Mouse (Mus musculus): Measurements from ENCODE around the gene Mcidas. TPM values are rescaled to one million over a fixed set of nuclear protein-coding genes. Genes with fewer than 3 reads are reported as not detected.
A peak's percentile ranks its signal among the peaks of the same experiment; 100 is the strongest.

Gene Mcidas
- polyA plus RNA-seq, 1 experiment: 0.07 TPM

DNA sequence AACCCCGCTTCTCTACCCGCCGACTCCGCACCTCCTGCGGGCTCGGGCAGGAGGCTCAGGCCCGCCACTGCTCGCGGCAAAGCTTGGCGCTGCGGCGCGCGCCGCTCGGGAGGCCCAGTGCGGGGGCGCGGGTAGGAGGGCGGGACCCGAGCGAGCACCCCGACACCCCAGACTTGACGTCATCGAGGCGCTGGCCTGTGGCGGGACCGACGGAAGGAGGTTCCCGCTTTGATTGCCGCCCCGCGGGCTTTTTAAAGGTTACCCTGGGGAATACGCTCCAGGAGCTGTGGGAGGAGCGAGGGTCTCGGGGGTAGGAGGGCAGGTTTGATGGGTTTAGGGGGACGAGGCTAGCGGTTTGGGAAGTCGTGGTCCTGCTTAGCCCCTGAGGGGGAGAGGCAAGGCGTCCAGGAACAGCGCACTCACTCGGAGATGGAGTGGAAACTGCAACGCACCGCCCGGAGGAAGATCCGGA is 41.3 kb downstream of the Mcidas start, which contains the start of gene Cdc20b:
Gene Cdc20b, plus strand, starts transcription at position 162 of the 472 bp plus-strand sequence.
- Histone ChIP-seq H3K27me3 (ENCODE audit: control insufficient read depth, insufficient read depth, low read length) (no peaks in the 10 kb centered on the region; the same call in 1 of the 2 replicates), H3K4me3 (replicated peaks; ENCODE audit: insufficient read depth, low read depth, low read length) (peak within 1 kb of the TSS; percentile 54), H3K4me1 (ENCODE audit: control insufficient read depth, insufficient read depth, low read length) (no peaks in the 10 kb centered on the region; the same call in 1 of the 2 replicates), H3K27ac (ENCODE audit: insufficient read depth, low read length) (no peak within 1 kb of the TSS)
- DNase-seq: peak; percentile 51 to 55
- TF ChIP-seq POLR2A (IDR thresholded peaks at IDR 0.05; ENCODE audit: borderline replicate concordance, insufficient read depth, low read length) (no peak), CTCF (IDR thresholded peaks at IDR 0.05; ENCODE audit: borderline replicate concordance, insufficient read depth, low read depth, low read length) (no peak)
- under 1% methylated on average over 46 of the region's 46 CpGs for WGBS

DNA sequence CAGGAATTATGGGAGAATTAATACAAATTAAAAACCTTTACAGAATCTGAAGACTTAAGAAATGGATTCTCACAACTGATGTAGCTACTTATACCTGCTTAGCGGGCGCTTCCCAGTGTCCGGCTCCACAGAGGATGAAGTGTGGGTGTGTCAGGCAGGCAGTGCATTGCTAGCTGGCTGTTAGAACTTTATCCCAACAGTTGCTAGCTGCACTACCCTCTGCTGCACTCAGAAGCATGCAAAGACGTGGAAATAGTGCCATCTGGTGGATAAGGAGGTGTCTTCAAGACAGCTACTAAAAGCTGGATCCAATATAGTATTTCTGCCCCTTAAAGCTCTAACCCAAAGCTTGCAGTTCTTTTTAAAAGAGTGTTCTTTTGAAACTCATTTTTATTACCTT is 42.2 kb downstream of the Mcidas start:
- no peak for TF ChIP-seq POLR2A (IDR thresholded peaks at IDR 0.05; ENCODE audit: borderline replicate concordance, insufficient read depth, low read length)
- TF ChIP-seq CTCF (IDR thresholded peaks at IDR 0.05; ENCODE audit: borderline replicate concordance, insufficient read depth, low read depth, low read length): peak; percentile 75
- WGBS: under 1% methylated on average over 4 of the region's 4 CpGs
- Histone ChIP-seq H3K4me3 (replicated peaks; ENCODE audit: insufficient read depth, low read depth, low read length) (no peak overlapping the region), H3K4me1 (ENCODE audit: control insufficient read depth, insufficient read depth, low read length) (no peaks in the 10 kb centered on the region; the same call in 1 of the 2 replicates), H3K27ac (ENCODE audit: insufficient read depth, low read length) (no peak overlapping the region), H3K27me3 (ENCODE audit: control insufficient read depth, insufficient read depth, low read length) (no peaks in the 10 kb centered on the region; the same call in 1 of the 2 replicates)
- DNase-seq: peak; percentile 63 to 81

DNA sequence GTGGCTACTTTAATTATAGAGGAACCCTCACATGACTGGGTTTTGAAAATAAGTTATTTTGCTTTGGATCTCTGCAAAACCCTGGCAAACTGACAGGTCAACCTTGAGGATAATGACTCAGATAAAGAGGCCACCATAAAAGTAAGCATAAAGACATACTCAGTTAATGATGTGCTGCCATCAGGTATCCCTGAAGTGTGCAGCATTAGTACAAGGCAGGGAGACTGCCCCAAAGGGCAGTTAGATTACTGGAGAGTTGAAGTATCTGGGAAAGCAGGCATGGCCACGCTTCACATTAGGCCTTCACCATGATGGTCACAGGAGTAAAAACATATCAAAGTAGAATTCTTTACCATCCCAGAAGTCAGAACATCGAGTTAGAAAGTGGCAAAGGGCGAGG is 51.2 kb downstream of the Mcidas start:
- TF ChIP-seq POLR2A (IDR thresholded peaks at IDR 0.05; ENCODE audit: borderline replicate concordance, insufficient read depth, low read length): no peak
- TF ChIP-seq CTCF (IDR thresholded peaks at IDR 0.05; ENCODE audit: borderline replicate concordance, insufficient read depth, low read depth, low read length): no peak
- Histone ChIP-seq H3K4me1 (ENCODE audit: control insufficient read depth, insufficient read depth, low read length) (no peaks in the 10 kb centered on the region), H3K27me3 (ENCODE audit: control insufficient read depth, insufficient read depth, low read length) (no peaks in the 10 kb centered on the region), H3K4me3 (replicated peaks; ENCODE audit: insufficient read depth, low read depth, low read length) (no peak overlapping the region), H3K27ac (ENCODE audit: insufficient read depth, low read length) (no peak overlapping the region)
- WGBS: 73% methylated on average over 3 of the region's 3 CpGs
- no peak for DNase-seq

DNA sequence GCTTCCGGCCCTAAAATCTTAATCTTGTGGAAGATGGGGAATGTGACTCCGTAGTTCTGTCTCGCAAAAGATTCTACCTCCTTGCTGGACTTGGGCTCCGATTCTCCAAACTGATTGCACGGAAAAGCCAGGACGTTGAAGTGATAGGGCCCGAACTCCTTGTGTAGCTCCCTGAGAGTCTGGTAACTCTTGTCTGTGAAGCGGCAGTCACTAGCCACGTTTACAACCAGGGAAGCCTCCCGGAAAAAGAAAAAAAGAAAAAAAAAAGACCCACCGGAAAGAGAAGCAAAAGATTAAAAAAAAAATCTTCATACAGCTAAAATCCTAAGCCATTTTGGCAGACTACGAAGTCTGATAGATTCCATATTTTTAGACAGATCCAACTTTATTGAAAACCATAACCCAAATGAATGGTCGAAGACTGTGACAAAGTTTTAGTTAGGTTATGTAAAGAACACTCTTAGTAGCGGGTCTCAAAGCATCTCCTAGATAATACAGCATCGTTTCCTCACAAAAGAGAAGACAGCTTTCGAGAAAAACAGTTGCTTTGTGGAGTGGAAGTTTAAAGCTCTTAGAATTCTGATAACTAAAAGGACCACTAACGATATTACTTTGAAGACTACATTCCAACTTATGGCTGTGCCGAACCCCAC is 51.9 kb downstream of the Mcidas start:
- H3K4me3 ChIP-seq (replicated peaks; ENCODE audit: insufficient read depth, low read depth, low read length): no peak overlapping the region
- TF ChIP-seq CTCF (IDR thresholded peaks at IDR 0.05; ENCODE audit: borderline replicate concordance, insufficient read depth, low read depth, low read length) (no peak), POLR2A (IDR thresholded peaks at IDR 0.05; ENCODE audit: borderline replicate concordance, insufficient read depth, low read length) (no peak)
- H3K27me3 ChIP-seq (ENCODE audit: control insufficient read depth, insufficient read depth, low read length): no peaks in the 10 kb centered on the region
- H3K4me1 ChIP-seq (ENCODE audit: control insufficient read depth, insufficient read depth, low read length): no peaks in the 10 kb centered on the region
- DNase-seq: no peak
- 39% methylated on average over 18 of the region's 18 CpGs for WGBS
- H3K27ac ChIP-seq (ENCODE audit: insufficient read depth, low read length): no peak overlapping the region

DNA sequence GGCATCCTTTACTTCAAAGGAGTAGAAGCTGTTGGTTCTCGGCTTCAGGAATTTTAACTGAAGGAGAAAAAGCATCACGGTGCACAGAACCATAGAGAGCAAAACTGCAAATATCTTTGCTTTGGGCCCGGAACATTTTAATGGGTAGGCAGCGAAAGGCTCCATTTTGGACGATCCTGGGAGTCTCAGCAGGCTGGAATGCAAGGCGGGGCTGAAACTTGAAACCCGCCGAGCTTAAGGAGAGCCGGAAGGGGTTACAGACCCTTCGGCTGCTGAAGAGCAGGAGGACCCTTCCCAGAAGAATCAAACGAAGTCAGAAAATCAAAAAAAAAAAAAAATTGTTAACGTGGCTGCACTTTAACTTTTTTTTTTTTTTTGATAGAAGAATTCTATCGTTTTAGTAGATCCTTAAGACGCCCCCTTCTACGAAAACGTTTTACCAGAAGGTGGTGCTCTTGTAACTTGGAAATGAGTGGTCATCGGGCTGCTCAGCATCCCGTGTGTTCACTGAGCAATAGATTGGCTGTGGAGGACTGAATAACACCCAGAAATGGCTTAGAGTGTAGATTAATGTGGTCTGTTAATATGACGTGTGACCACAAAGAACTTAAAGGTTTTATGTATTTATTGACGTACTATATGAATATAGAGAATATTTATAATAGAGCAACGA is 52.7 kb downstream of the Mcidas start, which contains the start of gene Gpx8:
Gene Gpx8, minus strand, starts transcription at position 200 of the 673 bp plus-strand sequence.
- peak within 1 kb of the TSS; percentile 55 for H3K4me3 ChIP-seq (replicated peaks; ENCODE audit: insufficient read depth, low read depth, low read length)
- no peaks in the 10 kb centered on the region for H3K27me3 ChIP-seq (ENCODE audit: control insufficient read depth, insufficient read depth, low read length)
- no peak for TF ChIP-seq CTCF (IDR thresholded peaks at IDR 0.05; ENCODE audit: borderline replicate concordance, insufficient read depth, low read depth, low read length)
- TF ChIP-seq POLR2A (IDR thresholded peaks at IDR 0.05; ENCODE audit: borderline replicate concordance, insufficient read depth, low read length): no peak
- WGBS: 3% methylated on average over 21 of the region's 21 CpGs
- peak in 1 of 2 experiments; percentile 28 for DNase-seq
- H3K27ac ChIP-seq (ENCODE audit: insufficient read depth, low read length): no peak within 1 kb of the TSS
- H3K4me1 ChIP-seq (ENCODE audit: control insufficient read depth, insufficient read depth, low read length): no peaks in the 10 kb centered on the region

DNA sequence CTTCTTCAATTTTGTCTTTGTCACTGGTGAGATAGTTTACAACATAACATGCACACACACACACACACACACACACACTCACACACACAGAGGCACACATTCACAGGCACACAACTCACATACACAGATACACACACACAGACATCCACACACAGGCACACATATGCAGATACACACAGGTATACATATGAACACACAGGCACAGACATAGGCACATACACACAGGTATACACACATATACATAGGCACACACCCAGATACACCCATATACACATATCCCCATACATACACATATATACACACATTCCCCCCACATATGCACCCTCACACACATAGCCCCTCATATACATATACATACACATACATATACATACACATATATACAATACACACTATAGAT is 53.4 kb downstream of the Mcidas start:
- TF ChIP-seq CTCF (IDR thresholded peaks at IDR 0.05; ENCODE audit: borderline replicate concordance, insufficient read depth, low read depth, low read length): no peak
- TF ChIP-seq POLR2A (IDR thresholded peaks at IDR 0.05; ENCODE audit: borderline replicate concordance, insufficient read depth, low read length): no peak
- Histone ChIP-seq H3K4me3 (replicated peaks; ENCODE audit: insufficient read depth, low read depth, low read length) (no peak overlapping the region), H3K27ac (ENCODE audit: insufficient read depth, low read length) (no peak overlapping the region), H3K4me1 (ENCODE audit: control insufficient read depth, insufficient read depth, low read length) (no peaks in the 10 kb centered on the region), H3K27me3 (ENCODE audit: control insufficient read depth, insufficient read depth, low read length) (no peaks in the 10 kb centered on the region)
- no peak for DNase-seq

DNA sequence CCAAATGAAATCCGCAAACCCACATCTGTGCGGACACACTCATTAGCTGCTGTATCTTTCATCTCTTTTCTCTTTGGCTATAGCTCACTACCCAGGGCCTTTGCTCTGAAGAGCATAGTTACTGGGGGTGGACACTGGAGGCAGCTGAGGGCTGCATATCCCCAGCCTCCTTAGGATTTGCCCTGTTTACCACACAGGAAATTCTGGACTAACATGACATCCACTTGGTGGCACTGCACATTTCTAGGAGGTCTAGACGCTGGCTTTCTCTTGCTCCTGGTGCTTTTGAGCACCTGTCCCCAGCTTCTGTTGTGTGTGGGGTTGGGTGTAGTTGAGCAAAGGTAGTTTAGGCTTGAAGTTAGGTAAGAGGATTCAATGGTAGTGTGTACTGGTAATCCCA is 54.0 kb downstream of the Mcidas start:
- no peaks in the 10 kb centered on the region for H3K27me3 ChIP-seq (ENCODE audit: control insufficient read depth, insufficient read depth, low read length)
- no peak overlapping the region for H3K27ac ChIP-seq (ENCODE audit: insufficient read depth, low read length)
- no peak overlapping the region for H3K4me3 ChIP-seq (replicated peaks; ENCODE audit: insufficient read depth, low read depth, low read length)
- TF ChIP-seq POLR2A (IDR thresholded peaks at IDR 0.05; ENCODE audit: borderline replicate concordance, insufficient read depth, low read length) (no peak), CTCF (IDR thresholded peaks at IDR 0.05; ENCODE audit: borderline replicate concordance, insufficient read depth, low read depth, low read length) (no peak)
- WGBS: 78% methylated on average over 3 of the region's 3 CpGs
- no peak for DNase-seq
- no peaks in the 10 kb centered on the region for H3K4me1 ChIP-seq (ENCODE audit: control insufficient read depth, insufficient read depth, low read length)

Other genes with a start within 250 kb of the Mcidas start
- gene Plpp1, start 193.1 kb upstream of the Mcidas start, polyA plus RNA-seq (2012; rRNA removed): 31.4 and 35.2 TPM in 2 replicates
- 47.6 and 48.4 TPM in 2 replicates for gene Mtrex, start 66.4 kb upstream of the Mcidas start, polyA plus RNA-seq (2012; rRNA removed)
- gene Dhx29, start 66.4 kb upstream of the Mcidas start, polyA plus RNA-seq (2012; rRNA removed): 12.3 and 12.9 TPM in 2 replicates
- gene Ccno, start 6.0 kb upstream of the Mcidas start, polyA plus RNA-seq (2012; rRNA removed): 0.76 and 0.82 TPM in 2 replicates
- gene Cdc20b, start 41.3 kb downstream of the Mcidas start, polyA plus RNA-seq (2012; rRNA removed): 0.14 TPM in 1 of 2 replicates, not detected in the other
- 7.8 and 9.5 TPM in 2 replicates for gene Gpx8, start 52.6 kb downstream of the Mcidas start, polyA plus RNA-seq (2012; rRNA removed)
- gene Gzma, start 107.1 kb downstream of the Mcidas start, polyA plus RNA-seq (2012; rRNA removed): 0.16 and 0.30 TPM in 2 replicates
- 0.07 and 0.14 TPM in 2 replicates for gene Esm1, start 215.8 kb downstream of the Mcidas start, polyA plus RNA-seq (2012; rRNA removed)
- gene Gzmk, start 232.1 kb downstream of the Mcidas start, polyA plus RNA-seq (2012; rRNA removed): not detected in 2 replicates

Measured in cerebellum, adult 2 months (tissue).